Mouse (Mus musculus) kidney, embryonic 15.5 days (tissue): ENCODE measurements at regions not wholly inside any gene's neighbourhood (a gene's known extent, or its start where the extent isn't known, plus 50 kb on each side); places are given as distances from the start of the nearest gene placed in this dataset.

Source experiments
- ATAC-seq: fragments of 200-750 bp; cut with Nextera tagmentation; replicated peaks from 2 replicates; pipeline ENCODE4 v1.8.0; 2017; ENCODE audit warnings: moderate TSS enrichment; ENCODE audit not compliant: low FRiP score
- H3K27ac ChIP-seq: fragments of 300-500 bp; sonication (generic); 2 replicates; pipeline ENCODE4 v1.5.1; 2015; ENCODE audit warnings: mild to moderate bottlenecking, inconsistent platforms
- H3K27me3 ChIP-seq: fragments of 300-500 bp; sonication (generic); 2 replicates; pipeline ENCODE4 v1.6.1; 2015; ENCODE audit warnings: inconsistent platforms
- H3K36me3 ChIP-seq: fragments of 300-500 bp; sonication (generic); 2 replicates; pipeline ENCODE4 v1.6.1; 2015; ENCODE audit warnings: inconsistent platforms
- H3K4me1 ChIP-seq: fragments of 300-500 bp; sonication (generic); 2 replicates; pipeline ENCODE4 v1.6.1; 2015; ENCODE audit warnings: inconsistent platforms
- H3K4me2 ChIP-seq: fragments of 300-500 bp; sonication (generic); 2 replicates; pipeline ENCODE4 v1.6.1; 2015; ENCODE audit warnings: moderate library complexity, mild to moderate bottlenecking, inconsistent platforms
- H3K4me3 ChIP-seq: fragments of 300-500 bp; sonication (generic); replicated peaks from 2 replicates; pipeline ENCODE4 v1.5.1; 2015; ENCODE audit warnings: mild to moderate bottlenecking, inconsistent platforms
- H3K9ac ChIP-seq: fragments of 300-500 bp; sonication (generic); 2 replicates; pipeline ENCODE4 v1.6.1; 2015; ENCODE audit warnings: mild to moderate bottlenecking, inconsistent platforms
- H3K9me3 ChIP-seq: fragments of 300-500 bp; sonication (generic); replicated peaks from 2 replicates; pipeline ENCODE4 v1.6.1; 2016; ENCODE audit warnings: inconsistent platforms
- WGBS: fragments of 180-500 bp; shearing (Covaris S2); methylation state at CpG from one replicate; pipeline ENCODE4 v1.1.7; 2015; ENCODE audit warnings: mixed read lengths; 5-methylcytosine and 5-hydroxymethylcytosine counted together

GRCm38 (mm10) chr3:141051685-141052084 lies 160.5 kb downstream of the Pdha2 start:
- H3K4me3 ChIP-seq = no peak overlapping the region
- H3K9me3 ChIP-seq = no peaks in the 10 kb centered on the region
- WGBS = 85% methylated on average over 2 of the region's 2 CpGs

DNA sequence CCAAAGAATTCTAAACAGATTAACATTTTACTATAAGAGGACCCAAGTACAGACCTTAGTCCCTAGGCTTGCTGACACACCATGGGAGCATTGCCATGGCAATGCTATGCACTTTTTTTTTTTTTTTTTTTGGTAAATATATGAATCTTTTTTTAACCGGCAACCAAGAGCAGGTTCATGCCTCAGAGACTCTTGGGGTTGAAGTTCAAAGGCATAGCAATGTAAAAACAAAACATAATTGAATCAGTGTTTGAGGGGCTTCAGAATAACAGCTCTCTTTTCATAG lies 197.9 kb downstream of the Pdha2 start:
- WGBS = 50% methylated on average over 1 of the region's 1 CpGs
- H3K27ac ChIP-seq = no peak overlapping the region
- H3K4me1 ChIP-seq = no peaks in the 10 kb centered on the region
- no peaks in the 10 kb centered on the region for H3K9me3 ChIP-seq
- no peak overlapping the region for H3K9ac ChIP-seq
- ATAC-seq = peak; percentile 40
- no peaks in the 10 kb centered on the region for H3K36me3 ChIP-seq
- no peak overlapping the region for H3K4me3 ChIP-seq
- no peak overlapping the region for H3K4me2 ChIP-seq
- H3K27me3 ChIP-seq = no peaks in the 10 kb centered on the region

More at GRCm38 (mm10) chr3:141051685-141052084, 160.5 kb downstream of the Pdha2 start:
- Histone ChIP-seq H3K36me3 (no peaks in the 10 kb centered on the region), H3K4me1 (no peaks in the 10 kb centered on the region), H3K4me2 (no peak overlapping the region), H3K9ac (no peak overlapping the region), H3K27ac (no peak overlapping the region), H3K27me3 (no peaks in the 10 kb centered on the region)
- no peak for ATAC-seq

GRCm38 (mm10) chr3:141013521-141014261 lies 198.5 kb downstream of the Pdha2 start:
- Histone ChIP-seq H3K4me1 (no peaks in the 10 kb centered on the region), H3K27me3 (no peaks in the 10 kb centered on the region), H3K4me2 (no peak overlapping the region), H3K27ac (no peak overlapping the region), H3K9ac (no peak overlapping the region), H3K4me3 (no peak overlapping the region), H3K9me3 (no peaks in the 10 kb centered on the region), H3K36me3 (no peaks in the 10 kb centered on the region)
- ATAC-seq = peak; percentile 77
- 35% methylated on average over 8 of the region's 8 CpGs for WGBS

DNA sequence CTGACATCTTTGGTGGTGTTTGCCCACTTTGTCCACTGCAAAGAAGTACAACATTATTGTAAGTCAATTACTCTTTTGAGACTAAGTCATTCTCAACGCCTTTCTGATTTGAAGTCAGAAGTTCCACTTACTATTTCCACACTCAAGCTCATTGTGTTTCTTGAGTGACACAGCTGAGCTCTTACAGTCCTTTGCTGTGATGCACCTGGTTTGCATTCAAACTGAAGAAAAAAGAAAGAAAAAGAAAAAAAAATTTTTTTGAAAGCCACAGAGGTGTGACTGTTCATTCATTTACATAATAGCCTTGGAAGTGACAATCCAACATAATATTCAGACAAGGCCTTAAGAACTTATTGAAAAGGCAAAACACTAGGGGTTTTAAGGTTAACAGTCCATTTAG lies 199.2 kb downstream of the Pdha2 start:
- Histone ChIP-seq H3K27ac (no peak overlapping the region), H3K36me3 (no peaks in the 10 kb centered on the region), H3K4me3 (no peak overlapping the region), H3K9me3 (no peaks in the 10 kb centered on the region), H3K4me1 (no peaks in the 10 kb centered on the region), H3K4me2 (no peak overlapping the region), H3K27me3 (no peaks in the 10 kb centered on the region), H3K9ac (no peak overlapping the region)
- ATAC-seq = no peak
- WGBS = 70% methylated on average over 1 of the region's 1 CpGs

GRCm38 (mm10) chr3:141008792-141009191 lies 203.4 kb downstream of the Pdha2 start:
- Histone ChIP-seq H3K9ac (no peak overlapping the region), H3K4me2 (no peak overlapping the region), H3K9me3 (no peaks in the 10 kb centered on the region), H3K36me3 (no peaks in the 10 kb centered on the region), H3K27ac (no peak overlapping the region), H3K27me3 (no peaks in the 10 kb centered on the region), H3K4me3 (no peak overlapping the region), H3K4me1 (no peaks in the 10 kb centered on the region)
- 79% methylated on average over 2 of the region's 2 CpGs for WGBS
- no peak for ATAC-seq

- H3K36me3 ChIP-seq = no peaks in the 10 kb centered on the region
- H3K4me1 ChIP-seq = no peaks in the 10 kb centered on the region
- no peak overlapping the region for H3K4me2 ChIP-seq
- no peak for ATAC-seq
- no peak overlapping the region for H3K9ac ChIP-seq
- H3K27ac ChIP-seq = no peak overlapping the region
- H3K27me3 ChIP-seq = no peaks in the 10 kb centered on the region
- H3K9me3 ChIP-seq = no peaks in the 10 kb centered on the region
- no peak overlapping the region for H3K4me3 ChIP-seq
- 78% methylated on average over 3 of the region's 3 CpGs for WGBS
Observed at GRCm38 (mm10) chr3:141005885-141006284, 206.3 kb downstream of the Pdha2 start.

DNA sequence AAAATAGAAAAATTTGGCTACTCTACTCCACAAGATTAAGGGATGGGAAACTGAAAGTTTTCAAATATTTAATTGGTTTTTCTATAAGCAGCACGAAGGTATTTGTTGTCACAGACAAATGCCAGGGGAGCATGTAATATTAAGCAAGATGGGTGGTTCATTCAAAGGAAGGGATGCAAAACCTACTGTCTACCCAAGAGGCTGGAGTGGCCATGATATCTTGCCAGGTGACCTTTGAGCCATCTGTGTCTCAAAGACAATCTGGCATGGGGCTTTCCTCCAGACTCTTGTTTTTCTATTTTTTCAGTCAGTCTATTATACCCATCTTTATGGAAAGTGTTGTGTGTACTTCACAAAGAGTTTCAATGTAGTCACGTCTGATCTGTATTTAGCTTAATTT lies 208.6 kb downstream of the Pdha2 start:
- H3K27ac ChIP-seq = no peak overlapping the region
- no peaks in the 10 kb centered on the region for H3K9me3 ChIP-seq
- no peak for ATAC-seq
- 90% methylated on average over 2 of the region's 2 CpGs for WGBS
- H3K4me2 ChIP-seq = no peak overlapping the region
- no peaks in the 10 kb centered on the region for H3K27me3 ChIP-seq
- H3K36me3 ChIP-seq = no peaks in the 10 kb centered on the region
- no peak overlapping the region for H3K9ac ChIP-seq
- H3K4me1 ChIP-seq = no peaks in the 10 kb centered on the region
- H3K4me3 ChIP-seq = no peak overlapping the region

GRCm38 (mm10) chr3:140988247-140988646 lies 223.9 kb downstream of the Pdha2 start:
- H3K4me1 ChIP-seq = no peaks in the 10 kb centered on the region
- no peak for ATAC-seq
- no peaks in the 10 kb centered on the region for H3K9me3 ChIP-seq
- no peak overlapping the region for H3K27ac ChIP-seq
- H3K9ac ChIP-seq = no peak overlapping the region
- no peak overlapping the region for H3K4me2 ChIP-seq
- no peaks in the 10 kb centered on the region for H3K36me3 ChIP-seq
- H3K27me3 ChIP-seq = no peaks in the 10 kb centered on the region
- no peak overlapping the region for H3K4me3 ChIP-seq
- 70% methylated on average over 5 of the region's 5 CpGs for WGBS

- H3K4me3 ChIP-seq = no peak overlapping the region
- 68% methylated on average over 6 of the region's 6 CpGs for WGBS
- no peaks in the 10 kb centered on the region for H3K9me3 ChIP-seq
- H3K27ac ChIP-seq = no peak overlapping the region
- H3K4me2 ChIP-seq = no peak overlapping the region
- H3K9ac ChIP-seq = no peak overlapping the region
- no peaks in the 10 kb centered on the region for H3K36me3 ChIP-seq
- H3K27me3 ChIP-seq = no peaks in the 10 kb centered on the region
- no peaks in the 10 kb centered on the region for H3K4me1 ChIP-seq
- no peak for ATAC-seq
Observed at GRCm38 (mm10) chr3:140973519-140973918, 238.6 kb downstream of the Pdha2 start.

GRCm38 (mm10) chr3:140969892-140970880 lies 242.0 kb downstream of the Pdha2 start:
- Histone ChIP-seq H3K4me1 (no peaks in the 10 kb centered on the region), H3K4me2 (no peak overlapping the region), H3K4me3 (no peak overlapping the region), H3K36me3 (no peaks in the 10 kb centered on the region), H3K9ac (no peak overlapping the region), H3K27me3 (no peaks in the 10 kb centered on the region), H3K9me3 (no peaks in the 10 kb centered on the region), H3K27ac (no peak overlapping the region)
- no peak for ATAC-seq
- 87% methylated on average over 3 of the region's 3 CpGs for WGBS

DNA sequence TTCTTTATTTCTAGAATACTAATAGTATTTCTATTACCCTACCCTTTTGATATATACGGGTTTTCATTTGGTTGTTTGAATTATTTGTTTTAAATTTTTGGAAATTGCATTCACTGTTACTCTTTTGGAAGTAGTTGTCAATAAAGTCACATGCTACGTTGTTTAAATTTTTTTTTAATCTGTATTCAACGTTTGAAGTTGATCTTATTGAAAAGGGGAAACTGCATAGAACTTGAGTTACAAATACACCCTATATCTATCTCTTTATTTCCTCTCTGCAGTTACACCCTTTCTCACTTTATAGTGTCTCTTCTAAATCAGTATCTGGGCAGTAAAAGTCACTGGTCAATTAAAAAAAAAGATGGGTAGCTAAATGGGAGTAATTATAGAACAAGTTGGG lies 243.6 kb downstream of the Pdha2 start:
- Histone ChIP-seq H3K4me3 (no peak overlapping the region), H3K27ac (no peak overlapping the region), H3K9me3 (no peaks in the 10 kb centered on the region), H3K9ac (no peak overlapping the region), H3K27me3 (no peaks in the 10 kb centered on the region), H3K4me1 (no peaks in the 10 kb centered on the region), H3K36me3 (no peaks in the 10 kb centered on the region), H3K4me2 (no peak overlapping the region)
- 74% methylated on average over 3 of the region's 3 CpGs for WGBS
- ATAC-seq = no peak

DNA sequence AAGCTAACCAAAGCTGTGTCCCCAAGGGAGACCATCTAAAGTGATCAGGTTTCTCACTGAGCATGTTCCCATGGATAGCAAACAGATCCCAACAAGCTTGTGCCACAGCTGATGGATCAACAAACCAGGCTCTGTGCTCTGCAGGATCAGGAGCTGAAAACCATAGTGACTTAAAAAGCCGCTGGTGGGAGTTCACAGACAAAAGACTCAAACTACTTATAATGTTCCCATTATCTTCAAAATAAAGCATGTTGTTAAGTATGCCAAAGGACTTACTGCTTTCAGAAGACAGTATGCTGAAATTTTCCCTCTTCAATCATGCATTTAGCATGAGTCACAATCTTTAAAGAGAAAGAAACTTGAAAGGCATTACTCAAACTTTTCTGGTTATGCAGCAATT lies 254.5 kb downstream of the Pdha2 start:
- 80% methylated on average over 1 of the region's 1 CpGs for WGBS
- Histone ChIP-seq H3K36me3 (no peaks in the 10 kb centered on the region), H3K27me3 (no peaks in the 10 kb centered on the region), H3K4me1 (no peaks in the 10 kb centered on the region), H3K4me3 (no peak overlapping the region), H3K9ac (no peak overlapping the region), H3K27ac (no peak overlapping the region), H3K4me2 (no peak overlapping the region), H3K9me3 (no peaks in the 10 kb centered on the region)
- ATAC-seq = no peak
